Mouse (Mus musculus) intestine, embryonic 16.5 days (tissue): ENCODE measurements around the gene Tbc1d8. TPM values are rescaled to one million over a fixed set of nuclear protein-coding genes. Genes with fewer than 3 reads are reported as not detected.

Experiments used
- ATAC-seq: fragments of 200-750 bp; cut with Nextera tagmentation; 2 replicates; pipeline ENCODE4 v1.8.0; 2017; ENCODE audit warnings: moderate TSS enrichment, moderate library complexity
- H3K27ac ChIP-seq: fragments of 300-500 bp; sonication (generic); 2 replicates; pipeline ENCODE4 v1.5.1; 2014; ENCODE audit warnings: mild to moderate bottlenecking, low read length
- H3K27me3 ChIP-seq: fragments of 300-500 bp; sonication (generic); replicated peaks from 2 replicates; pipeline ENCODE4 v1.6.1; 2014; ENCODE audit warnings: low read length, control low read depth, mixed read lengths; ENCODE audit not compliant: control insufficient read depth, insufficient read depth
- H3K36me3 ChIP-seq: fragments of 300-500 bp; sonication (generic); 2 replicates; pipeline ENCODE4 v1.6.1; 2014; ENCODE audit warnings: low read length, control low read depth; ENCODE audit not compliant: control insufficient read depth, insufficient read depth
- H3K4me1 ChIP-seq: fragments of 300-500 bp; sonication (generic); 2 replicates; pipeline ENCODE4 v1.6.1; 2014; ENCODE audit warnings: low read length, control low read depth, mixed read lengths; ENCODE audit not compliant: control insufficient read depth, insufficient read depth
- H3K4me2 ChIP-seq: fragments of 300-500 bp; sonication (generic); 2 replicates; pipeline ENCODE4 v1.6.1; 2014; ENCODE audit warnings: low read depth, low read length, control low read depth
- H3K4me3 ChIP-seq: fragments of 300-500 bp; sonication (generic); 2 replicates; pipeline ENCODE4 v1.5.1; 2014; ENCODE audit warnings: mild to moderate bottlenecking, low read length
- H3K9ac ChIP-seq: fragments of 300-500 bp; sonication (generic); 2 replicates; pipeline ENCODE4 v1.6.1; 2014; ENCODE audit warnings: low read depth, low read length
- H3K9me3 ChIP-seq: fragments of 300-500 bp; sonication (generic); 2 replicates; pipeline ENCODE4 v1.6.1; 2016; ENCODE audit warnings: low read length, control low read depth; ENCODE audit not compliant: control insufficient read depth
- WGBS: fragments of 180-500 bp; shearing (Covaris S2); extraction: QIAGEN DNeasy Blood & Tissue Kit; methylation state at CpG from one replicate; pipeline ENCODE4 v1.1.7; 2014; 5-methylcytosine and 5-hydroxymethylcytosine counted together
- polyA plus RNA-seq: library from polyadenylated mRNA; unstranded; fragments of >200 nt; fragmentation: Nextera tagmentation; extraction: Ambion mirVana; gene quantifications from 2 replicates; pipeline ENCODE4 v1.2.1, GENCODE M21; 2015

Gene Tbc1d8
- polyA plus RNA-seq, 1 experiment from 2014 or later: 7.3 TPM

DNA sequence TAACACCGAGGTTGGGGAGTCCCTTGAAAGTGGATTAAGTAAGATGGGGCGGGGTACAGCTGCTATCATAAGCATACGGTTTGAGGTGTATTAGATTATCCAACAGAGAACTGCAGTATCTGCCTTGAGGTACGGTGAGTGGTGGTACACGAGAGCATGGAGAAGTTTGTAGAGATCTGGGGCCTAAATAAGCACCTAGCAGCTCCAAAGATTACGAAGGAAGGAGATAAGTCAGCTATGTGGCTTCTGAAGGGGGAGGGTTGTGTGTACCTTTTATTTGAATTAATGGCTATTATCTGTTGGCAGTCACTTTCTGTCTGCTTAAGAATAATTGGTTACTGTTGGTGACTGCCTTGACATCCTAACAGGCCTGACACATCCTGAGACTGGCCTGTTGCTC, 108.1 kb downstream of the Tbc1d8 start:
- WGBS: 79% methylated on average over 6 of the region's 6 CpGs
- Histone ChIP-seq H3K36me3 (peaks cover 22% of the 10 kb centered on the region), H3K4me3 (no peak overlapping the region)

DNA sequence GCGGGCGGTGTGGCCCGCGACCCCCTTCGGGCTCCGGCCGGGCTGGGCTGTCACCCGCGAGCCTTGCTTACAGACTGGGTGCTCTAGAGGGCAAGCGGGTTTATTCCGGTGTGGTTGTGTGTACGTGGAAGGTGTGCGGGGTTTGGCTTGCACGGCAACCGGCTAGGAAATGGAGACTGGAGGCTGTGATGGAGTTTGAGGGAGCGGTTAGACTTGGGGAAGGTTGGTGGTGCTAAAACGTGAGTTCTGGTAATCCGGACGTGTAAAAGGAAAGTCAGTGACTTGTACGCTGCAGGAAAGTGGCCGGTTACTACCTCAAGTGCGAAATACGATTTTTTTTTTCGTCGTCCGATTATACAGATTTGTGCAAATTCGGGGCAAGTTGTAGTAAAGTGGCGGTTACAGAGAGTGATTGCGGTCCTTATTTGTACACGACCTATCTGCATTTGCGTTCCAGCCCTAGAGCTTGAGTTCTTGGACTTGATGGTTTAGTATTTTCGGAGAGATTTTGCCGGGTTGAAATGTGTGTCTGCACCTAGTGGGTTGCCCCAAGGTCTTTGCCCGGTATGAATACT, 110.2 kb downstream of the Tbc1d8 start:
- Histone ChIP-seq H3K4me2 (peak overlapping the region; percentile 90), H3K27me3 (no peaks in the 10 kb centered on the region), H3K4me3 (peak overlapping the region; percentile 79), H3K4me1 (peaks cover 9% of the 10 kb centered on the region), H3K27ac (peak overlapping the region; percentile 72), H3K36me3 (peaks cover 19% of the 10 kb centered on the region), H3K9me3 (no peaks in the 10 kb centered on the region), H3K9ac (peak overlapping the region; percentile 97)
- ATAC-seq: peak; percentile 48
- 0% methylated on average over 34 of the region's 34 CpGs for WGBS

More for the DNA sequence above, 108.1 kb downstream of the Tbc1d8 start:
- Histone ChIP-seq H3K4me2 (no peak overlapping the region), H3K9ac (0 out of 2 replicates have a peak overlapping the region, but pooled peaks have one; percentile 19), H3K9me3 (no peaks in the 10 kb centered on the region), H3K27ac (no peak overlapping the region), H3K27me3 (no peaks in the 10 kb centered on the region), H3K4me1 (peaks cover 9% of the 10 kb centered on the region)
- no peak for ATAC-seq

DNA sequence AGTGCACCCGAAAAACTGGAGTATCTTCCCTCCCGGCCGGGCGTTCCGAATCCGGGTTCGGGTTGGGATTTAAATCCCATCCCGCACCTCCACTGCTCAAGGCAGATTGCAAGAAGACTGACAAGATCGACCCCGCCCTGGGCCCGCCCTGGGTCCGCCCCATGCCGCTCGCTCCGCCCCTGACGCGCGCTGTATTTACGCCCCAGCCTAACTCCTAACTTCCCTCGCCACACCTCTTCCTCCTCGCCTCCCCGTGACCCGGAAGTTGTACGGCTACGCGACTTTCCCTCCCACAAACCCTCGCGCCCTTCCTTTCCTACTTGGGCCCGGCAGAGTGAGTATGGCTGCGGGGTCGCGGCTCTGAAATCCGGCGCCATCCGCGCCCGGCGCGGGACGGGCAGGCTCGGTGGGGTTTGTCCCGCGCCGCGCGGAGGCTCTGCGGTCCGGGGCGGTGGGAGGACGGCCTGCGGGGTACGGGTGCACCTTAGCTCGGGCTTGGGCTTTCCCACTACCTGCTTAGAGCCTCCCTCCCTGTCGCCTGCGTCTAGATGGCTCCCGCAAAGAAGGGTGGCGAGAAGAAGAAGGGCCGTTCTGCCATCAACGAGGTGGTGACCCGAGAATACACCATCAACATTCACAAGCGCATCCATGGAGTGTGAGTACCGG, 110.8 kb downstream of the Tbc1d8 start, which contains the start of gene Rpl31:
Gene Rpl31, plus strand, starts transcription at position 242 of the 666 bp plus-strand sequence.
- Histone ChIP-seq H3K9me3 (no peaks in the 10 kb centered on the region), H3K27me3 (no peaks in the 10 kb centered on the region), H3K4me2 (peak within 1 kb of the TSS; percentile 90), H3K9ac (peak within 1 kb of the TSS; percentile 97), H3K27ac (peak within 1 kb of the TSS; percentile 72), H3K36me3 (peaks cover 19% of the 10 kb centered on the region), H3K4me3 (peak within 1 kb of the TSS; percentile 79), H3K4me1 (peaks cover 9% of the 10 kb centered on the region)
- peak; percentile 100 for ATAC-seq
- under 1% methylated on average over 62 of the region's 62 CpGs for WGBS

DNA sequence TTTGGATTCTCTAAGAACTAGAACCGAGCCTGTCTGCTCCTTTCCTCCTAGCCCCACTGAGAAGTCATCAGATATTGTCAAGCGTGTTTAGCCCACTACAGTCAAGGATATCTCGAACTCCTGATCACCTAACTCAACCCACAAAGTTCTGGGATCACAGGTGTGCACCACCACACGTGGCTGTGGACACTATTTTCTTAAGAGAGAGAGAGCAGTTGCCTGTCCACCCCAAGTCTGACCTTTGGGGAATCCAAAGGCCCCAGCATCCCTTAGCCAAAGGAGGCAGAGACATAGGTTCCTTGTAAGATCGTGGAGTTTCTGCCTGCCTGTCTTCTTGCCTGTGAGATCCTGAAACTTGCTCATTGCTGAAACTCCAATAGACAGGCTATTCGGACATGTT, 111.5 kb downstream of the Tbc1d8 start:
- Histone ChIP-seq H3K9me3 (no peaks in the 10 kb centered on the region), H3K27me3 (no peaks in the 10 kb centered on the region), H3K4me3 (peak overlapping the region; percentile 79), H3K4me1 (peaks cover 11% of the 10 kb centered on the region), H3K4me2 (peak overlapping the region; percentile 66), H3K27ac (no peak overlapping the region), H3K36me3 (peaks cover 18% of the 10 kb centered on the region), H3K9ac (peak overlapping the region; percentile 63)
- WGBS: 28% methylated on average over 6 of the region's 6 CpGs
- ATAC-seq: peak; percentile 17; the same call in 1 of the 2 replicates

DNA sequence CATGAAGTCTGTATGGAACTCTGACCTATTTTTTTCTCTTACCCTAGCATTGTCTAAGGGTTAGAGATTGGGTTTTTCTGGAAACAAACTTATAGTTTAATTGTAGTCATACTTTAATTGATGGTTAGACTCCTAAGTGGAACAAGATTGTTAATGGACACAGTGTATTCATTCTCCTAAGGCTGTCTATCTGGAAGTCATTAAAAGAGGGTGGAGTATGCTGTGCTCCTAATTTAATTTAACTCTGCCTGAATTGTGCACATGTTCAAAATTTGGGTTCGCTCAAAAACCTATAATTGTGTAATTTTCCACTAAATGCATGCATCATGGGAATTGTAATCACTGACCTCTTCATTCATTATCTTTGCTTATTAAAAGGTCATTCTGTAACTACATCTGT, 113.0 kb downstream of the Tbc1d8 start:
- no peak overlapping the region for H3K4me2 ChIP-seq
- H3K4me1 ChIP-seq: peaks cover 13% of the 10 kb centered on the region
- H3K36me3 ChIP-seq: peaks cover 6% of the 10 kb centered on the region
- H3K9ac ChIP-seq: no peak overlapping the region
- H3K4me3 ChIP-seq: no peak overlapping the region
- no peaks in the 10 kb centered on the region for H3K27me3 ChIP-seq
- no peak for ATAC-seq
- 86% methylated on average over 1 of the region's 1 CpGs for WGBS
- H3K27ac ChIP-seq: no peak overlapping the region
- no peaks in the 10 kb centered on the region for H3K9me3 ChIP-seq

DNA sequence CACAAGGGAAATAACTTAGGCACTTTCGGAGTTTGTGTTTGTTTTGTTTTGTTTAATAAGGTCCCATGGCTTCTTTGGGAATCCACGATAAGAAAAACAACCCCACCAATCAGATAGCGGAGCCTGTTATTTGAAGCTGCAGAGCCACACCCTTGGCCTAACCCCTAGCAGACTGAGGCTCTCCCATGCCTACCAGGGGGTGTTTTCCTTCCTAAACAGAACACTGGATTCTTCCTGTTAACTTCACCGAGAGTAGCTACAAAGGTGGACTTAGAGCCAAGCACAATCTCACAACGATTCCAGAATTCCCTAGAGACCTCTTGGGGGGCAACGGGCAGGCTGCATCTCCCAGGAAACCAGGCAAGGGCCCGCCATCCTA, 116.1 kb downstream of the Tbc1d8 start:
- no peak overlapping the region for H3K9ac ChIP-seq
- H3K4me3 ChIP-seq: no peak overlapping the region
- H3K36me3 ChIP-seq: no peaks in the 10 kb centered on the region
- no peaks in the 10 kb centered on the region for H3K27me3 ChIP-seq
- ATAC-seq: no peak
- no peak overlapping the region for H3K27ac ChIP-seq
- H3K9me3 ChIP-seq: no peaks in the 10 kb centered on the region
- peaks cover 8% of the 10 kb centered on the region for H3K4me1 ChIP-seq
- H3K4me2 ChIP-seq: peak overlapping the region; percentile 47; the same call in 1 of the 2 replicates
- 44% methylated on average over 7 of the region's 7 CpGs for WGBS

DNA sequence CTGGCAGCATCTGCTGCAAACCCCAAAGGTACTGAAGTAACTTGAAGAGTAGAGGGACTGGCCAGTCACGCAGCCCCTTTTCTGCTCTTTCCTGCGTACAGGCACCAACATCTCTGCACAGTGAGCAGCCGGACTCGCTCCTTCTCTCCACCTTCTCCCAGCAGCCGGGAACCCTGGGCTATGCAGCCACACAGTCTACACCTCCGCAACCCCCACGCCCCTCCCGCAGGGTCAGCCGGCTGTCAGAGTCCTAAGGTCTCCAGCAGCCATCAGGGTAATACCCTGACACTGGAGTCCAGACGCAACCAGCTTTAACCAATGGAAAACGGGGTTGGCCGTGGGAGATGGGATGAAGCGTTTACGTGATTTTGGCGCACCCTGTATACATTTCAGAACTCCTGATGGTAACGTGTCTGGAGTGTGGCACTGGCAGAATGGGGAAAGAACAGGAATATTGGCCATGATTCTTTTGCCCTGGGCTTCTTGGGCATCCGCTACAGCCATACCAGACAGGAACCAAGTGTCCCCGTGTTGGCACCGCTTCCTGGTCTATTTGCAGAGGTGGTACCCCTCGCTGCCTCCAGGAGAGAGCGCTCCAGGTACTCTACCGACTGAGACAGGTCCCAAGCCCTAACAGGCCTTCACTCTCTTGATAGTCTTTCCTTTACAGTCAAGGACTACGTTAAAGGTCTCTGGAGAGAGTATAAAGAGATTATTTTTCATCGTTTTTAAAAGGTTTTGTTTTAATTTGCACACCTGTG, 116.6 kb downstream of the Tbc1d8 start:
- Histone ChIP-seq H3K4me1 (peaks cover 6% of the 10 kb centered on the region), H3K9me3 (no peaks in the 10 kb centered on the region), H3K4me2 (peak overlapping the region; percentile 47), H3K36me3 (no peaks in the 10 kb centered on the region), H3K27me3 (no peaks in the 10 kb centered on the region), H3K9ac (peak overlapping the region; percentile 19; the same call in 1 of the 2 replicates), H3K27ac (no peak overlapping the region), H3K4me3 (peak overlapping the region; percentile 19)
- peak; percentile 57 for ATAC-seq
- 24% methylated on average over 24 of the region's 24 CpGs for WGBS

DNA sequence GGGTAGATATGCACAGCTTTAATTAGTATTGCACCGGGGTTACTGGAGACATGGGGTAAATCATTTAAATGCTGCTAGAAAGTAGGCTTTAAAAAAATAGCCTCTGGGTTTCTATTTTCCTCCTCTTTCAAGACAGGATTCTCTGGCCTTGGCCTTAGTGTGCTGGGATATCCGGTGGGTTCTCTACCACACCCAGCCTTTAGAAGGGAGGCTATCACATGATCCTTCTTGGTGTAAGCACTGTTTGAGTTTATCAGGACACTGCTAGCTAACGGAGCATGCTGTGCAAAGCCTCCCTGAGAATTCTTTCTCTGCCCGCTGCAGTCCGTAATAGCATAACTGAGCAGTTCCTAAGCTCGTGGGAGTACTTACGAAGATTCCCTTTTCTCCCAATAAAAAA, 129.1 kb downstream of the Tbc1d8 start:
- Histone ChIP-seq H3K27ac (no peak overlapping the region), H3K9ac (no peak overlapping the region), H3K4me1 (no peaks in the 10 kb centered on the region), H3K4me2 (no peak overlapping the region), H3K9me3 (no peaks in the 10 kb centered on the region), H3K36me3 (no peaks in the 10 kb centered on the region), H3K27me3 (no peaks in the 10 kb centered on the region), H3K4me3 (no peak overlapping the region)
- no peak for ATAC-seq
- WGBS: 76% methylated on average over 7 of the region's 7 CpGs

DNA sequence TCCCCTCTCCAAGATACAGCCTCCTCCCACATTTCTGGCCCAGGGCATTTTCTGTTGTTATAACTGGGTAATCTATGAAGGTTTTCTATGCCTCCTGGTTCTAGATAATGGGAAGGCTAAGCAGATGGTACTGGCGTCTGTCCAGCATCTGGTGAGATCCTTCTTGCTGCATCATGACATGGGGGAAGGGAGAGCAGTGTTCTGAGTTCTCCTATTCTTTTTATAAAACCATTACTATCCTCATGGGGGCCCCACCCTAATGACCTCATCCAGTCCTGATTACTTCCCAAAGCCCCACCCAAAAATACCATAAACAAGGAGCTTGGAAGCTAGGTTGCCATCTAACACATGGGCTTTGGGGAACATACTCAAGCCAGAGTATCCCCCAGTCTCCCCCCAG, 129.6 kb downstream of the Tbc1d8 start:
- WGBS: 67% methylated on average over 1 of the region's 1 CpGs
- Histone ChIP-seq H3K9ac (no peak overlapping the region), H3K27me3 (no peaks in the 10 kb centered on the region), H3K4me3 (no peak overlapping the region), H3K9me3 (no peaks in the 10 kb centered on the region), H3K27ac (no peak overlapping the region), H3K4me1 (no peaks in the 10 kb centered on the region), H3K36me3 (no peaks in the 10 kb centered on the region), H3K4me2 (no peak overlapping the region)
- no peak for ATAC-seq
